8 mouse cellular contexts compared by ENCODE assay signal in genomic region chr2:156774738-156775454, GRCm38 (mm10). TPM values are rescaled to one million over a fixed set of nuclear protein-coding genes. Genes with fewer than 3 reads are reported as not detected.
DNase-seq lines count a peak whose midpoint lies in the region; ATAC-seq and TF ChIP-seq lines count a peak whose summit lies in the region.

Gene Myl9 (plus strand): TSS chr2:156775420.

- H3K4me2 ChIP-seq in forebrain, embryonic 12.5 days: peak within 1 kb of the TSS; percentile 75

- no peaks in the 10 kb centered on the region for H3K27me3 ChIP-seq in C2C12 (ENCODE audit: control insufficient read depth, insufficient read depth, insufficient read length)
- no peaks in the 10 kb centered on the region for H3K27me3 ChIP-seq in Patski
- H3K27me3 ChIP-seq in forebrain, embryonic 12.5 days: peaks cover 15% of the 10 kb centered on the region

- no peaks in the 10 kb centered on the region for H3K79me3 ChIP-seq in C2C12 (ENCODE audit: low read depth)

- intact Hi-C loops in heart, postnatal 14 days (cut with DNase I): loop anchor here (10.0 kb wide), 1 partner anchor 50 kb away; no protein-coding TSS in a partner anchor

- H3K4me3 ChIP-seq in C2C12 (ENCODE audit: insufficient read depth, poor library complexity, severe bottlenecking): peak within 1 kb of the TSS; percentile 30
- peak within 1 kb of the TSS; percentile 40 for H3K4me3 ChIP-seq in forebrain, embryonic 12.5 days (replicated peaks)

- 1% methylated on average over 28 of the region's 28 CpGs for WGBS in forebrain, embryonic 12.5 days

- peak within 1 kb of the TSS; percentile 60 for H3K9ac ChIP-seq in forebrain, embryonic 12.5 days

- TF ChIP-seq CTCF in C2C12 (IDR thresholded peaks at IDR 0.05; ENCODE audit: control insufficient read depth, insufficient read depth, insufficient read length) (no peak), Patski (IDR thresholded peaks at IDR 0.05) (no peak)

- peaks cover 6% of the 10 kb centered on the region for H3K79me2 ChIP-seq in C2C12 (ENCODE audit: control insufficient read depth, insufficient read depth)

- no peak for ATAC-seq in Patski
- peak; percentile 82 for ATAC-seq in forebrain, embryonic 12.5 days (ENCODE audit: low FRiP score)
- no peak for ATAC-seq in CD4-positive, CD25-positive, alpha-beta regulatory T cell, adult 4 months

- peak within 1 kb of the TSS; percentile 78 for H3ac ChIP-seq in C2C12 (ENCODE audit: control insufficient read depth, insufficient read length, low read depth)

- H3K27ac ChIP-seq in forebrain, embryonic 12.5 days: peak within 1 kb of the TSS; percentile 47

- CTCF ChIA-PET in Patski (lab: Charles Lee): no interaction called here

- H3K36me3 ChIP-seq in C2C12 (ENCODE audit: control insufficient read depth, insufficient read depth): no peaks in the 10 kb centered on the region
- H3K36me3 ChIP-seq in forebrain, embryonic 12.5 days (replicated peaks): no peaks in the 10 kb centered on the region

- peaks cover 22% of the 10 kb centered on the region for H3K4me1 ChIP-seq in forebrain, embryonic 12.5 days

- POLR2A ChIA-PET in Patski (lab: Charles Lee): no interaction called here

- H3K9me3 ChIP-seq in forebrain, embryonic 12.5 days: no peaks in the 10 kb centered on the region

- in situ Hi-C loops in Patski (cut with MboI; ENCODE audit: low pct_unique_long_range_greater_than_20kb): no loop called here

- no peak for DNase-seq in Patski (ENCODE audit: low read depth, low spot score)
- DNase-seq in heart, postnatal 14 days: peak; percentile 67
- DNase-seq in left cerebral cortex, adult 8-10 months (ENCODE audit: low spot score in 2 of 2): no peak
- DNase-seq in lung, postnatal 4 days: peak; percentile 76 to 86
- DNase-seq in testis, postnatal 10 days (ENCODE audit: low spot score): peak; percentile 86

TF ChIP-seq in C2C12, 6 proteins besides CTCF, POLR2A, EP300 and RAD21:
- TF ChIP-seq MAX (IDR thresholded peaks at IDR 0.05): no peak
- no peak for TF ChIP-seq USF1 (IDR thresholded peaks at IDR 0.05; ENCODE audit: low read depth)
- no peak for TF ChIP-seq MYOD1 (IDR thresholded peaks at IDR 0.05; ENCODE audit: control insufficient read depth, insufficient read length, low read depth)
- no peak for TF ChIP-seq MYOG (IDR thresholded peaks at IDR 0.05; ENCODE audit: control insufficient read depth, extremely low read depth, insufficient read length)
- TF ChIP-seq FOSL1 (IDR thresholded peaks at IDR 0.05; ENCODE audit: insufficient read depth, low read length, poor library complexity, severe bottlenecking): no peak
- TF ChIP-seq CEBPB (IDR thresholded peaks at IDR 0.05; ENCODE audit: low read depth): no peak

RNA-seq across cellular contexts. Expression of gene Myl9, which starts in this region (rescaled TPM):
- polyA plus RNA-seq in C2C12 (2012; fragmentation: generic; extraction: Trizol) (954 TPM), Patski (2021) (38.7 TPM)
- polyA plus RNA-seq in forebrain, embryonic 12.5 days (2016; fragmentation: Nextera tagmentation; extraction: Ambion mirVana): 61.4 and 95.4 TPM in 2 replicates
- 100 to 1,000 TPM; 274 to 290 TPM for total RNA-seq in heart, postnatal 14 days (2021)
- 10 to 100 TPM; 13.8 to 20.5 (median 16.5) TPM for total RNA-seq in left cerebral cortex, adult 8-10 months (2022)
- not detected for polyA plus RNA-seq in CD4-positive, CD25-positive, alpha-beta regulatory T cell, adult 4 months (2017; shearing (Covaris generic))

Comparison
In these comparisons a context has a peak if more than half of its experiments do, and no peak if none do; other contexts are left out.
1. RNA of gene Myl9 (total RNA-seq): 274 to 290 TPM in heart, postnatal 14 days; 13.8 to 20.5 TPM in left cerebral cortex, adult 8-10 months; every median in the first group is over 10 times any median in the second.
2. RNA of gene Myl9 (polyA plus RNA-seq): 954 TPM in C2C12 (single experiment), 61.4 to 95.4 TPM in forebrain, embryonic 12.5 days and 38.7 TPM in Patski (single experiment); not detected in CD4-positive, CD25-positive, alpha-beta regulatory T cell, adult 4 months; every median in the first group is over 10 times any median in the second.
3. DNase-seq: peak in heart, postnatal 14 days (2 of 2), lung, postnatal 4 days (2 of 2) and testis, postnatal 10 days (single experiment); none in Patski (single experiment) and left cerebral cortex, adult 8-10 months (0 of 2).